Mouse (Mus musculus) gastrocnemius, postnatal 36 days (tissue): ENCODE measurements around the gene Mcl1. TPM values are rescaled to one million over a fixed set of nuclear protein-coding genes. Genes with fewer than 3 reads are reported as not detected.

Source experiments
- DNase-seq, 2 experiments: peaks; one replicate each; pipeline ENCODE4 v3.0.0; 2022
- intact Hi-C: fragments of 180-260 bp; cut with DNase I; formaldehyde crosslinking; loops from one replicate; pipeline ENCODE4 v1.15.1; 2025
- total RNA-seq, 2 experiments: library from RNA; stranded (reverse); gene quantifications; 2 replicates each; pipeline ENCODE4 v1.2.3; 2021

Mcl1 gene
- total RNA-seq, 2 experiments from 2014 or later: 109 to 130 TPM

GRCm38 (mm10) chr3:95700233-95700681 lies 41.7 kb downstream of the Mcl1 start:
- intact Hi-C loops: loop anchor here (5.0 kb wide), 1 partner anchor 67 kb away; no protein-coding TSS in a partner anchor
- DNase-seq: peak in 1 of 2 experiments; percentile 59

GRCm38 (mm10) chr3:95701085-95701484 lies 42.5 kb downstream of the Mcl1 start:
- intact Hi-C loops: loop anchor here (5.0 kb wide), 1 partner anchor 66 kb away; no protein-coding TSS in a partner anchor

GRCm38 (mm10) chr3:95701877-95702540 lies 43.4 kb downstream of the Mcl1 start:
- DNase-seq: peak in 1 of 2 experiments; percentile 83

More at GRCm38 (mm10) chr3:95701085-95701484, 42.5 kb downstream of the Mcl1 start:
- no peak for DNase-seq

GRCm38 (mm10) chr3:95703276-95703675 lies 44.7 kb downstream of the Mcl1 start:
- DNase-seq: no peak
- intact Hi-C loops: loop anchor here (5.0 kb wide), 1 partner anchor 64 kb away; no protein-coding TSS in a partner anchor

More at GRCm38 (mm10) chr3:95701877-95702540, 43.4 kb downstream of the Mcl1 start:
- intact Hi-C loops: loop anchor here (5.0 kb wide), 1 partner anchor 65 kb away; no protein-coding TSS in a partner anchor

GRCm38 (mm10) chr3:95704612-95705011 lies 46.0 kb downstream of the Mcl1 start:
- intact Hi-C loops: loop anchor here (5.0 kb wide), 1 partner anchor 63 kb away; no protein-coding TSS in a partner anchor

GRCm38 (mm10) chr3:95706273-95706672 lies 47.7 kb downstream of the Mcl1 start:
- intact Hi-C loops: no loop called here

More at GRCm38 (mm10) chr3:95704612-95705011, 46.0 kb downstream of the Mcl1 start:
- DNase-seq: no peak

GRCm38 (mm10) chr3:95707497-95707896 lies 48.9 kb downstream of the Mcl1 start:
- DNase-seq: no peak
- intact Hi-C loops: no loop called here

More at GRCm38 (mm10) chr3:95706273-95706672, 47.7 kb downstream of the Mcl1 start:
- no peak for DNase-seq

- no peak for DNase-seq
- intact Hi-C loops: no loop called here
Measured at GRCm38 (mm10) chr3:95709044-95709443, 50.5 kb downstream of the Mcl1 start.

GRCm38 (mm10) chr3:95709967-95710366 lies 51.4 kb downstream of the Mcl1 start:
- intact Hi-C loops: no loop called here
- DNase-seq: no peak

Other genes starting within 250 kb of the Mcl1 start
- 10 to 100 TPM; 34.0 to 44.8 TPM for gene Arnt, start 224.4 kb upstream of the Mcl1 start, total RNA-seq
- gene Ctsk, start 159.5 kb upstream of the Mcl1 start, total RNA-seq: 1 to 10 TPM; 8.4 to 9.0 TPM
- 1 to 10 TPM; 3.0 to 5.9 TPM for gene Ctss, start 132.0 kb upstream of the Mcl1 start, total RNA-seq
- not detected for gene Hormad1, start 99.1 kb upstream of the Mcl1 start, total RNA-seq
- gene Golph3l, start 69.9 kb upstream of the Mcl1 start, total RNA-seq: 10 to 100 TPM in 1 of 2 experiments, 1 to 10 TPM in 1; 8.0 to 10.1 TPM
- 10 to 100 TPM; 85.6 to 96.1 TPM for gene Ensa, start 33.8 kb upstream of the Mcl1 start, total RNA-seq
- 10 to 100 TPM; 25.7 to 41.2 TPM for gene Adamtsl4, start 29.1 kb downstream of the Mcl1 start, total RNA-seq
- gene Ecm1, start 80.8 kb downstream of the Mcl1 start, total RNA-seq: 10 to 100 TPM; 14.3 to 28.4 TPM
- gene Tars2, start 101.4 kb downstream of the Mcl1 start, total RNA-seq: 10 to 100 TPM; 28.0 to 28.7 TPM
- gene Rprd2, start 160.1 kb downstream of the Mcl1 start, total RNA-seq: 10 to 100 TPM; 27.8 to 36.1 TPM
- 10 to 100 TPM; 12.5 to 14.5 TPM for gene Prpf3, start 197.1 kb downstream of the Mcl1 start, total RNA-seq
- gene Mrps21, start 212.7 kb downstream of the Mcl1 start, total RNA-seq: 100 to 1,000 TPM; 289 to 304 TPM
- gene Ciart, start 223.5 kb downstream of the Mcl1 start, total RNA-seq: 1 to 10 TPM; 4.4 to 7.9 TPM
- 1 to 10 TPM; 1.8 to 4.0 TPM for gene BC028528, start 233.2 kb downstream of the Mcl1 start, total RNA-seq
- gene Aph1a, start 235.2 kb downstream of the Mcl1 start, total RNA-seq: 10 to 100 TPM; 41.7 to 48.0 TPM
- gene Car14, start 245.9 kb downstream of the Mcl1 start, total RNA-seq: 10 to 100 TPM; 71.9 to 92.1 TPM